Mouse (Mus musculus): ENCODE measurements at regions not wholly inside any gene's neighbourhood (a gene's known extent, or its start where the extent isn't known, plus 50 kb on each side); places are given as distances from the start of the nearest gene placed in this dataset.
A peak's percentile ranks its signal among the peaks of the same experiment; 100 is the strongest.

DNA sequence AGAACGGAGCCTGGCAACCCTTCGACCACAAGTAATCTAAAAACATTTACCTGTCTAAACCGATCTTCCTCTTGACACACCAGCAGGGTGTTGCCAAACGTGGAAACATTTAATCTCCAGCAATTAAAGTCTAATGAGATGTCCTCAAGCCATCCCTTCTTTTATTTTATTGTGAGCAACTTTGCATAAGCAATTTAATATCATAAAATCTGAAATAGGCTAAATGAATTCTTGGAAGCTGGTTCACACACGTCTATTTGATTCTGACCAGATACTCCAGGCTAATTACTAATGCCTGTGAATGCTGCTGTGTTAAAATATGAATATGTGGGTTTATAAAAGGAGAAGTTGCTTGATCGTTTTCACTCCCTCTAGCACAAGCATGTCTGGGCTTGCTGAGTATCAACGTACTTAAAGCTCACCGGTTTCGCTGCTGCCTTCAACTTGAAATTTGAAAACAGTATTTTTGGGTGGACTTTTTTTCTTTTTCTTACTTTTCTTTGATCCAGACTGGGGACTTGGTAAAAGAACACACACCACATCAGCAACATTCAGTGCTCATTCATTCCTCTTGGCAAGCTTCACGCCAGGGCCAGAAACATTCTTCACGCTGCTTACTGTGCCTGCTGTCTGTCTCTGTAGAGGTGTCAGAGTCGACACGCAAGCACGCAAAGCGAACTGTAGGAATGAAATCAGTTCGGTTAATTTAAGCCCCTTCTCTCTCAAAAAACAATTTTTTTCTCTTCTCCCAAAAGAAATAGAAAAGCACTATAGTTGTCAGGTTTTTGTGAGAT is 194.4 kb downstream of the Npr3 start:
- no peak for DNase-seq (ENCODE audit: low spot score)

DNA sequence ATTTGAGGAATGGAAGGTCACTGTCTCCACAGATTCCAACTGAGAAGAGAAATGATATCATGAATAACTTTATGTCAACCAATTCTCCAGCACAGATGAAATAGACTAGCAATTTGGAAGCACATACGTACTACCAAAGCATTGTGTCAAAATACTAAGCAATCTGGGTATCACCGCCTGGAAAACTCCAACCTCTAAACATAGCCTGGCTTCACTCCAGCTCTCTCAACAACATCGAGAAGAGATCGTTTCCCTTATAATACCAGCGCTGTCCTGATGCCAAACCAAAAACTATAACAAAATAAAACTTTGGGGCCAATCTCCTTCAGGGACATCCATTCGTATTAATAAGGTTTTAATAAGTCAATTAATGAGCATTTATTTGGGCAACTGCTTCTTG is 205.8 kb downstream of the Npr3 start:
- DNase-seq (ENCODE audit: low spot score) = peak; percentile 15

DNA sequence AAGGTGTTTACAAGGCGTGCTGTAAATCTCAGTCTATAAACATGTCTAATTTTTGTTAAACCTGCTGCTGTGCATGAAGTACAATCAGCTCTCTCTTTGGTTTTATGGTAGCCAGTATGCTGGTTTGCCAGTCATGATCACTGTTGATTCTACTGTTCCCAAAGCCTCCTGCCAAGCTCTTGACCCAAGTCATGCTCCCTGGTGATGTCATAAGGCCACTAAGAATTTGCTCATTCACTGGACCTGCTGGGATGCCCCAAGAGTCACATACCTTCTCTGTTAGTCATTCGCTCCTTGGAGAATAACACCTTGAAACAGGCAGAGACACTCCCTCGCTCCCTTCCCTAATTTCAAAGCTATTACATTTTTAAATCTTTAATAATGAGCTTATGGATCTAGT is 207.2 kb downstream of the Npr3 start:
- no peak for DNase-seq (ENCODE audit: low spot score)

DNA sequence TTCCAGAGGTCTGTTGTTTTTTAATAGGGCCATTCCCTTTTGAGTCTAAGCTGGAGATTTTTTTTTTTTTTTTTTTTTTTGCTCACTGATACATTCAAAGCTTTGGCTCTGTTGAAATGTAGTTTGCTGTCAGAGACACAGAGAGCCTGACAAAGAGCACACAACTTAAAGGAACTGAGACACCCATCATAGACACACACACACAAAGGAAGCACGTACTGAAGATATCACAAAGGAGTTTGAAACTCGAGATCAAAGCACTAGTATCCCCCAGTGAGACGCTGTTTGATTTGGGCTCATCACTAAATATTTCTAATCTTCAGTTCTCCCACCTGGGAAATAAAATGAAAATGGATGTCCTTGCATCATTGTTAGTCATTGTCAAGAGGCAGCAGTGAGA is 210.0 kb downstream of the Npr3 start:
- DNase-seq (ENCODE audit: low spot score) = no peak

DNA sequence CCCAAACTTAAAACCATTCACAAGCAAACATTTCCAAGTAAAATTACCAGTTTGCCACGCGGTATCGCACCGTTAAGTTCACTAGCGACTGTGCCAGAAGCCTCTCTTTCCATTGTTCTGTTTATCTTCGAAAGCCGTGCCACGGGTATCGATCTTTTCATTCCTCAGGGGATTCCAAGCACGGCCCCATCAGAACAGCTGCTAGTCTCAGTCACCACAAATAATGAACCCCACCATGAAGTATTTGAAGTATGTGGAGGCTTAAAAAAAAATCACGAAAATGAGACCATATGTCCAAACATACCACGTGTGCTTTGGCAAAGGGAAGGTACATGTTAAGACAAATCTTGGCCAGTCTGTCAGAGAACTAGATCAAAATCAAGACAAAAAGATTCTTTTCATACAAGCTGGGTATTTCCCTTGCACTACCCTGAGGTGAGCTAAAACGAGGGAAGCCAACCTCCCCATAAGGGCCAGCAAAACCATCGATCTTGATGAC is 213.3 kb downstream of the Npr3 start:
- DNase-seq (ENCODE audit: low spot score) = no peak

DNA sequence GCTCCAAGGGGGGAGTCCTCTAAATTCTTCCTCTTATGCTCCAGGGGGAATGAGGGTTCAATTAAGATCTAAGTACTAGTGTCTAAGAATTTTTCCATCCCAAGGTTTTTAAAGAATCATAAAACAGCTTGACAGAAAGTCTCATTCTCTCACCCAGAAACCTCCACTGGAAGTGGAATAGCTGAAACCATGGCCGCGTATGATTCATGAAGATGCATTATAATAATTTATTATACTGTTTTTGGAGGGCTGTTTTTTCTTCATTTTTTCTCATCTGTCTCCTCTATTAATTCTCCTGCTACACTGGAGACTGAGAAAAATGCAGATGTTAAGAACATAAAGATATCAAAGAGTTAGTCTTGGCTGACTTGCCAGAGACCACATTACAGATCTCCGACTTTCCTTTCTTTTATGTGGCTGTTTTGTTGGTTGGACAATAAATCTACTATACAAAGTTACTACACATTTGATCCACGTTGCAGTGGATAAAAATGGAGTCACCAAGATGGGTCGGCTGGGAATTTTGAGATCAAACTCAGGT is 242.2 kb downstream of the Npr3 start:
- DNase-seq (ENCODE audit: low spot score) = no peak

DNA sequence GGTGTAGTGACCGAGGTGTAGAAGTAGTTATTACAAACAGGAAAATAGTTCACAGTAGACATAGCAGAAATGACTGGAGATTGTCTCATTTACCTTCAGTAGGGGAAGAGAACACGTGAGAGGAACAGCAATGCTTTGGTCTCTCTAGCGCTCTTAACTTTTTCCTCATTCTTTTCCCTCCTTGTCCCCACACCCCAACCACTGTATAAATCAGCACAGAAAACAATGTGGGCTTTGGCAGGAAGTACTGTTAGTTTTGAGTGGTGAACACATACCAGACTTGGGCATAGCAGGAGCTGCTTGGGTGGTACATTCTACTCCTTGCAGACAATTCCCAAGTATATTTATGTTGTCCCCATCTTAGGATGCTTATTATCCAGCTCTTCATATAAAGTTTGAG is 251.9 kb downstream of the Npr3 start:
- DNase-seq (ENCODE audit: low spot score) = no peak

DNA sequence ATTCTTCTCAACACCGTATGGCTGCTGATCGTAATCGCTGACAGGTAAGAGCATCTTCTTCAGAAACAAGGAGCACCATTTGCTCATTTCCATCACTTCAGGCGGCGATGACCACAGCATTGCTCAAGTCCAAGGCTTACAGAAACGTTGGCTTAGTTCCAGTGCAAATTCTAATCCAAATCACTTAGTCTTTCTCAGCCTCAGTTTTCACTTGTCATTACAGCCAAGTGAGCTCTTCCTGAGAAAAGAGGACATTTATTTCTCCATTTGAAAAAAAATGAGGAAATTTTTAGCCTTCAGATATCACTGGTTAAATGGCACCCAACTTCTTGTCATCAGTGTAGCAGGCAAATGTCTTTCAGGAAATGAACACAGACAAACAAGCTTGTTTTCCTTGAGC is 246.8 kb upstream of the Tars start:
- DNase-seq (ENCODE audit: low spot score) = no peak

DNA sequence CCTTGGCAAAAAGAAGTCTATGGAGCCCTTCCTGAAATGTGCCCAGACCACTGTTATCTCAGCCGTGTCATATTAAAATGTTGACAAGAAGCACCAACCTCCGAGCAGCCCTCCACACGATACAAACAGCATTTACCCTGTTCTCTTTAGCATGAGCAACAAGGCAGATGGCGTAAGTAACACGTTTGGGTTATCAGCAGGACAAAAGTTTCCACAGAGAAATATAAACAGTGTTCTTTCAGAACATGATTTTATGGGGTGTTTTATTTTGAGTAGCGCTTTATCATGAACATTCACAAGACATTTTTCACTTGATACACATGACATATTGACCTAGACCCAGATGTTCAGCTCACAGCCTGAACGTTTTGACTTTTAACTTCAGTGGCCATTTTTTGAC is 245.3 kb upstream of the Tars start:
- DNase-seq (ENCODE audit: low spot score) = no peak

DNA sequence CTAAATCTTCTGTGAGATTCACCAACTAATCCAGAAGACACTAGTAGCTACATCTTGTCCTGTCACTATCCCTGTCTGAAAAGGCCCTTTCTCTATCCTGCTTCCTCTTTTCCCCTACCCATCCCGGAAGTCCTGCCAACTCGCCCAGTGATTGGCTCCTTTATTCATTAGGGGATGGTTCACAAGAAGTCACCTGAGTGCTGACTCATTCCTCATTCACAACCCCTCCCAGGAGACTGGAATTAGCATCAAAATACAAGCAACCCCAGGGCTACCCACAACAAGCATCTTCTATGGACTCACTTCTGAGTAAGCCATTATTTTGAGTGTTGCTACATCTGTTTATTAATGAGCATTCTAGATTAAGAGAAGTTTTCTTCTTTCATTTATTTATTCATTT is 231.2 kb upstream of the Tars start:
- no peak for DNase-seq (ENCODE audit: low spot score)

DNA sequence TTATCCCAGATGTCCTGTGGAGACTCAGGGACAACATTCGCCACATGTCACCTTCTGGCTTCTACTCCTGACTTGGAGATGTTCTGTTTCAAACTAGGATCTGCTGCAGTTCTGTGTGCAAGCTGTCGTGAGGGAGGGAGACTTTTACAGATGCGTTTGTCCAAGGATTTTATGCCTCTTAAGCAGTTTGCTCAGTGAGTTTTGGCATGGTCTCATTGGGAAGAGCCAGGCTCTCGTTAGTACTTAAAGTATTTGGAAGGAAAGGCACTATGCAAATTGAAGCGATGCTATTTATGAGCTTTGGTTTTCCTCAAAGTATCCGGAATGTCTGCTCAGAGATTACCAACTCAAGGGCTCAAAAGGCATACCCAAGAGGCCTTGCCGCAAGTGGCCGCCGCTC is 227.0 kb upstream of the Tars start:
- no peak for DNase-seq (ENCODE audit: low spot score)

DNA sequence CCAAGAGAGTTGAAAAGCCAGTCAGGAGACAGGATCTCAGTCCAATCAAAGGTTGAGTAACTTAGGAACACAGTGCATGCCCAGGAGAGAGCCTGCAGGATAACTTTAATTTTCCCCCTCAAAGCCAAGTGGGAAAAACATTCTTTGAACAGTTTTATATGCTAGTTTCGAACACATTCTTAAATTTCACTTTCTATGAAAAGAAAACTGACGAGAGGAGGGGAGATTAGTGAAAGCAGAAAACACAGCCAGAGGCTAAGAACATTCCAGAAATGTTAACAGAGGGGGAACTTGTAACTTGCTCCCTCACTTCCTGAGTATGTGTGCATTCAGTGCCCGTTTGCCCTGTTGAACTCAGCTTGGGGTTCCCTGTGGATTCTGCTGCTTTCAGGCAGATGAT is 213.0 kb upstream of the Tars start:
- DNase-seq (ENCODE audit: low spot score) = no peak

DNA sequence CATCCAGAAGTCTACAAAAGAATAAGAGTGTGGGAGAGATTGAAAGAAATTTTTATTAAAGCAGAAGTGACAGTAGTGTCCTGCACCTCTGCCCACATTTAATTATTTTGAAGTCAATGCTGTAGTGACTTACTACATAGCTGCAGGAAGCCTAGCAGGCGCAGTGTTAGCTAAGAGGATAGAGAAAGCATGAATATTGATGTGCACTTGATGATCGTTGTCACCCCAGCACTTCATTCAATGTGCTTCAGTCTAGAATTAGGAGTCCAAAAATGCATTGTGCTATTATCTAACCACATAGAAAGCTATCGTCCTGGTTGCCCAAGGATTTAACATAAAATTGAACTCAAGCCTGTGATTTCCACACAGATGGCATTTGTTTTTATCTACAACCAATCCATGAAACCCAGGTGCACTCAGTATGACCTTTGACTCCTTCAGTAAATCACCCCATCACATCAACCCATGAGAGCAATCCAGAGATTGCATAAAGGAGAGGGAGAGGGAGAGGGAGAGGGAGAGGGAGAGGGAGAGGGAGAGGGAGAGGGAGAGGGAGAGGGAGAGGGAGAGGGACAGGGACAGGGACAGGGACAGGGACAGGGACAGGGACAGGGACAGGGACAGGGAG is 210.7 kb upstream of the Tars start:
- DNase-seq (ENCODE audit: low spot score) = no peak

DNA sequence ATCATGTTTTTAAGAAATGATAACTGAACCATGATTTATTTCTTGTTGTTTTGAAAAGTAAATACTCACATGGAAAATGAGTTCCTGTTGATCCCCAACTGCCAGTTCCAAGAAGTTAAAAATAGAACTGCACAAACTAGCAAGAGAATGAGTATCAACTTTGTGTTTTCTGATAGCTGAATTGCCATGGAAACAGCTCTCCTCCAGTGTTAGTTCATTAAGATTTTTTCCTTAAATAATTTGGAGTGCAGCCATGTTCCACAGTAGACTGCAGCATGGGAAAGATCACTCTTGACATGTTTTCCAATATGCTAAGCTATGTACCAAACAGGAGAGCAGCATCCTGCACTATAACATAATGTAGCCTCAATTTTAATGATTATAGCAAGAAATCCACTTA is 208.0 kb upstream of the Tars start:
- no peak for DNase-seq (ENCODE audit: low spot score)

DNA sequence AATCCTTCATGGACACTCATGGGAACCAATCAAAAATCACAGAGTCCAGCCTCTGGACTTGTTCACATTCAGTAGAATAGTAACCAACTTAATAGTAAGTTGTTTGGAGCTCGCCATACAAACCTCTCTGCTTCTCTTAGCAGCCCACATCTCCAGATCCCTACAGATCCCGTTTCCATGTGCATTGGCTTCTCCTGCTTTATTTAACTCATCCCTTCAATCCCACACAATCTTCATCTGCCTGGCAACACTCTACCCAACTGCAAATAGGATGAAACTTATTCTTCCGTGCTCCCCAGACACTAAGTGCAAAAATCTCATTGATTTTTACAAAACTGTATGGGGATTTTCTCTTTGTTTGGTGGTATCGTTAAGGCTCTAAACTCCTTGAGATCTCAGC is 206.2 kb upstream of the Tars start:
- no peak for DNase-seq (ENCODE audit: low spot score)

DNA sequence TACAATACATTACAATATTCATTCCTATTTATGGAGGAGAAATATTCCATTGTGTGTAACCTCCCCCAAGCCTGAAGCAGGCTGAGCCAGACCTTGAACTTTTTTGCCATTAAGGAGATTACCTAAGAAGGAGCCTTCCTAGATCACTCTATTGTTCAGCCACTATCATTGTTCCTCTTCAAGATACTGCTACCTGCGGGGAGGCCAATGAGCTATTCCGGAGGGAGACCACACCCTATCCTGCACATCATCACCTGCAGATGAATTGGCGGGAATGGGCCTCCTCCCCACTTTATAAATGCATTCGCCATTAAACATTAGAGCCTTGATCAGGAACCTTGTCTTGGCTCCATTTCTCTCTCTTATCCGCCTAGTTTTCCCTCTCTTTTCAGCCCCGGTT is 197.6 kb upstream of the Tars start:
- no peak for DNase-seq (ENCODE audit: low spot score)

DNA sequence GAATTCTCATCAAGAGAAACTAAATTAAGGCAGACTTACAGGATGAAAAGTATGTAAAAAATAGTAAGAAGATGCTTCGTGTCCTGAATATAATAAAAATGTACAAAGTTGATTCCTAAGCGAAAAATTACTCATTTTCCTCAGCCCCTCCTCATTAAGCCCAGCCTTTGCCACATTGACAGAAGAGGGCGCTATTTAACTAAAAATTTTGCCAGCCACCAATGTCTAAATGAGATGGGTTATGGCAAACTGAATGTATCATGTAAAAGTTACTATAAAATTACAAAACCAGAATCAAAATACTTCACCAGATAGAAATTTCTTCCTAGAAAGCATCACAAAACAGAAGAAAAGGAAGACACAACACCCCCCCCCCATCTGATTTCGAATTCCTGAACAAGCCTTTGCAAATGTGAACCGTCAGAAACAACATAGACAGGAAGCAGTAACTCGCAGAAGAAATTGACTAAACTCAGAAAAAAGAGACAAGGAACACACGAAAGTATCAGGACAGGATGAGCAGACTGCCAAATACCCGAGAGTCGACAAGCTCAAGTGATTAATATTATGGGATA is 191.2 kb upstream of the Tars start:
- no peak for DNase-seq (ENCODE audit: low spot score)

DNA sequence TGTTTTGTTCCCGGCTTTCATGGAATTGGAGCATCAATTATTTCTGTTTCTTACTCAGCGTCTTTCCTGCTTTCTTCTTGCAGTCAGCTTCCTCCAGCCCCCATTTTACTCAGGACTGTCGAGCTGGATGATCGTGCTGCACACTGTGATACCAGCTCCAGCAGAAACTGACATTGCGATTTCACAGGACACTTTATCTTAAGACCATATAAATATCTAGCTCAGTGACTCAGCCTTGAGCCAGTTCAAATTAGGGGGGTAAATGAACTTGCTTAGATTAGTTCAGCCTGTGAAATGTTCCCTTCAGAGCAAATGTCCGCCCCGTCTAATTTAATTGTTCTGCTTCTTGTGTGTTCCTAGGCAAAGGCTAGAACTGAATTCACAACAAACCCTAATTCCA is 190.3 kb upstream of the Tars start:
- DNase-seq (ENCODE audit: low spot score) = no peak

DNA sequence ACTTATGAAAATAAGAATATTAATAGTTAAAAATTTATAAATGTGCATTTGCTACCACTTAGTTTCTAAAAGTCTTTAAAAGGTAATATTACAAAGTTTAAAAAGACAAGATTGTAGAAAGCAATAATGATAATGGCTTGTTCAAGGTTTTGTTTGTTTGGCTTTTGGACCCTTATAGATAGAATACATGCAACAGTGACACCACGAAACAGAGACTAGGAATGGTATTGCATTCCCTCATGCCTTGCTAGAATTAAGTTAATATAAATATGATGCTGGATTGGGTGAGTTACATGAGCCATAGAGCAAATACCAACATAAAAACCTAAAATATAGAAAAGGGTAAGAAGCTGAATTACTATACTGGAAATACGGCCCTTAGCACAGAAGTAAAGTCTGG is 186.9 kb upstream of the Tars start:
- no peak for DNase-seq (ENCODE audit: low spot score)

DNA sequence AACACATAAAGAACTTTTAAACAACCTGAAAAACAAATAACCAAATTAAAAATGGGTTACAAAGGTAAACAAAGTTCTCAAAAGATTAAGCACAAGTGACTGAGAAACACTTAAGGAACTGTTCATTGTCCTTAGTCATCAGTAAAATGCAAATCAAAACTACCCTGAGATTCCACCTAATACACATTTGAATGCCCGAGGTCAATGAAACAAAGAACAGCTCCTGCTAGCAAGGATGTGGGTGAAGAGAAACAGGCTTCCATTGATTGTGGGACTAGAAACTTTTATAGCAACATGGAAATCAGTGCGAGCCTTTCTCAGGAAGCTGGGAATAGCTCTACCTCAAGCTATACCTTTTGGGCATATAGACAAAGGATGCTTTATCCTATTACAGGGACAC is 184.7 kb upstream of the Tars start:
- no peak for DNase-seq (ENCODE audit: low spot score)

DNA sequence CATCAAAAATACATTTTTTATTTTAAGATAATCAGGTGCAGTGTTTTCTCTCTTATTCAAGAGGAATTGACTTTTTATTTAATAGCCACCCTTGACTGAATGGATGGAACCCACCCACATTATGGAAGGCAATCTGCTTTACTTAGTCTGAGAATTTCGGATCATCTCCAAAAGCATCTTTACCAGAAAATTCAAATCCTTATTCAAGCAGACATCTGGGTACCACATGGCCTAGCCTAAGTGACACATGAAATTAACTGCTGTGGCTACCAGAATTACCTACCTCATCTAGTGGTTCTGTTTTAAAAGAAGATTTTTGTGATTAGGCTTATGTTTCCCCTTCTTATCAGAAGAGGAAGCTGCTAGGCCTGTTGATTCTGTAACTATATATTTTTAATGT is 178.9 kb upstream of the Tars start:
- DNase-seq (ENCODE audit: low spot score) = peak; percentile 37

DNA sequence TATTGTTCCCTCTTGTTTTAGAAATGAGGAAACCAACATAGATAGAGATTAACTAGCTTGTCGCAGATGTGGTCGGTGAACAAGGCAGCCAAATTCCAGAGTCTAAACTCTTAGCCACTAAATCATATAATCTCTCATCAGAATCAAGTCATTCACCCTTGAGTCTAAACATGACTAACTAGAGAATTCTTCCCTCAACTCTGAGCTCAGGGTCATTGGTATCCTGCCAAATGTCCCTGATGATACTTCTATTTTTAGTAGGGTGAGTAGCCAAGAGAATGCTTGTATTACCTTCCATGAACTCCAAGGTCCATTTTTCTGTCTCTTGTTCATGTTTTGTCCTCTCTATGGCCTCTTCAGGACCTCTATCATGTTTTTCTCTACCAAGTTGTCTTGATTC is 174.9 kb upstream of the Tars start:
- no peak for DNase-seq (ENCODE audit: low spot score)

DNA sequence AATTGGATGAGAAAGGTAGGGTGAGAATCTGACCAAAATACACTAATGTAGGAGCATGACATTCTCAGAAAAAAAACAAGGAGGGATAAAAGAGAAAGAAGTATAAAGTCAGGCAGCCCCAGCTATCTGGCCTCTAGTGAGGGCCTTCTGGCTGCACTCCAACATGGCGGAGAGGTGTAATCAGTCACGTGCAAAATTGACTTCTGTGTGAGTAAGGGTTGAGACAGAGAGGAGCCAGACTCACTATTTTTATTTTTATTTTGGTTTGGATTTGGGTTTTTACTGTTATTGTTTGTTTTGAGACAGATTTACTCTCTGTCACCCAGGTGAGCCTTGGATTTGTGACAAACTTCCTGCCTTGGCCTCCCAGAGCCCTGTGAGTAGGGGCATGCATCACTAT is 174.0 kb upstream of the Tars start:
- DNase-seq (ENCODE audit: low spot score) = no peak
